Mouse (Mus musculus) ES-CJ7 (cell line): ENCODE data around the gene Mpzl1.

ENCODE experiments used
- DNase-seq: peaks from one replicate; pipeline ENCODE4 v3.0.0; 2011; ENCODE audit warnings: low read depth, low spot score

Gene Mpzl1

GRCm38 (mm10) chr1:165616652-165617051, 17.7 kb downstream of the Mpzl1 start:
- no peak for DNase-seq

- DNase-seq, result no peak
These were observed 19.5 kb downstream of the Mpzl1 start for GRCm38 (mm10) chr1:165614793-165615192.

DNA sequence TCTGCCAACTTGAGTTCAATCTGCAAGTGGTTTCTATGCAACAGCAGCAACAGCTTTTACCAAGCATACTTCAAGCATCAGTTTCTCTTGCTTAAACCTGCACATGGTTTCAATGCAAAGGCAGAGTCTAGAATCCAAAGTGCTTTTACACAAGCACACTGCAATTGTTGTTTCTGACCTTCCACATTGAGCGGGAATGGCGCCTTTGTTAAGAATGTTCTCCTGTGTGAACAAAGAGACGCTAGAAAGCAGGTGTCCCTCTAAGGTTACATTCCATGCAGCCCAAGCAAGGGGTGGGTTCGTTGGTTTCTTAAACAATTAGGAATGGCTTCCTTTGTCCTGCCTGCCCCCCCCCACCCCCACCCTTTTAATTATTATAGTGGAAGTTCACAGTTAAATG, 20.4 kb downstream of the Mpzl1 start:
- DNase-seq, result peak; percentile 43

- DNase-seq, result no peak
These were observed 21.6 kb downstream of the Mpzl1 start for GRCm38 (mm10) chr1:165612714-165613113.

- DNase-seq, result no peak
These were observed 23.9 kb downstream of the Mpzl1 start for GRCm38 (mm10) chr1:165610321-165610999.

DNA sequence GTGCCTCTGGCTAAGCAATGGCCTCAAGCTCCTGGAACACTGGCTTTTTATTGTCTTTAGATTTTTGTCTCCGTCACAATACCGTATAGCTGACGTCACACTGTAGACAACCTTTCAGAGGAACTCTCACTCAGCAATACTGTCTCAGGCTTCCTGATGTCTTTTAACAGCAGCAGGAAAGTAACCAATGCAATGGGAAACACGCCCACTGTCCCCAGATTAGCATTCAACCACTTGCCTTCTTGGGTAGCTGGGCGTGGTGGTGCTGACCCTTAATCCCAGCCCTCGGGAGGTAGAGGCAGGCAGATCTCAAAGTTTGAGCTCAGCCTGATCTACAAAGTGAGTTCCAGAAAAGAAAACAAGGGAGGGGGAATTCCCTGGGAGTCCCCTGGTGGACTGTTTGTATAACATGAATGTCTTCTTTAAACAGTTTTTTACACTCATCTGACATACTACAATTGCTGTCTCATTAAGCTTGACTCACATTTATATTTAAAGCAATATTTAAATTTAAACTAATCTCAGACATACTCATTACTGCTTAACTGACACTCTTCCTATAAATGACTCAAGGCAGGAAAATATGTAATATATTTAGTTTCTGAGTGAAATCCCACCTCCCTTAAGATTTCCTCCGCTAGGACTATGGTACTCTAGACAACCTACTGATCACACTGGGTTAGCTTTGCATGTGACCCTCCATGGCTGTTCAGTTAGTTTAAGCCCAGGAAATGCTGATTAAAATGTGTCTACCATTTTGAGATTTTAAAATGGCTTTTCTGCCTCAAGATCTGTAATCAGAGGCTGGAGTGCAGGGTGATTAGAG, 24.6 kb downstream of the Mpzl1 start:
- peak; percentile 62 for DNase-seq

- DNase-seq, result no peak
These were observed 25.4 kb downstream of the Mpzl1 start for GRCm38 (mm10) chr1:165608904-165609303.

DNA sequence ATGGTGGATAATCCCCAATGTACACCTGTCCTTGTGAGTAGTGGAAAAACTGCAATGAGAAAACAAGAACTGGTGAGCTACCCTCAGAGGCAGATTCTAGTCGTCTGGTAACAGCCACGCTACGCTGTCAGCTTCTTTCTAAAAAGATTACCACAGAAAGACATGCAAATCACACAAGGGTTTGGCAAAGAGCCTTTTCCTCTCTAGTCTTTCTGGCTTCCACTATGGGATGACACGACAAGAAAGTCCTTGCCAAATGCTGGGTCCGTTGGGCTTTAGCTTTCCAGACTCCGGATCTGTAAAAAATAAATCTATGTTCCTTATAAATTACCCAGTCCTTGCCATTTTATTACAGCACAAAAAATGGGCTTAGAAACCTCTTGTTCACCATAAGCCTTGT, 28.6 kb downstream of the Mpzl1 start:
- DNase-seq, result no peak

DNA sequence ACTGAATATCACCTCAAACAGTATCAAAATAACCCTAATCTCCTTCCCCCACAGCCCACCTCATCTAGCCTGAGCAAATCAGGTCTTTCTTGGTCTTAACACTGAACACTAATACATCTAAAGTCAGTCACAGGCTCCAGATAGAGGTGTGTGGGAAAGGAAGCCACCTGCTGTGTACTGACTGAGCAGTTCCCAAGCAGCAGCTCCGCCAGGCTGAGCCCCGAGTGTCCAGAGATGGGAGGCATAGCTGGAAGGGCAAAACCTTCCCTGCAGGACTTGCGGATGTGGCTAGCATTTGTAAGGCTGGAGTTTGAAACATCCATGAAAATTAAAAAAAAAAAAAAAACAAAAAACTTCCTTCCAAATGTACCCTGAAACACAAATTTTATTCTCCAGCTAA, 29.2 kb downstream of the Mpzl1 start:
- DNase-seq, result no peak

- DNase-seq, result no peak
These were observed 30.1 kb downstream of the Mpzl1 start for GRCm38 (mm10) chr1:165604203-165604602.

DNA sequence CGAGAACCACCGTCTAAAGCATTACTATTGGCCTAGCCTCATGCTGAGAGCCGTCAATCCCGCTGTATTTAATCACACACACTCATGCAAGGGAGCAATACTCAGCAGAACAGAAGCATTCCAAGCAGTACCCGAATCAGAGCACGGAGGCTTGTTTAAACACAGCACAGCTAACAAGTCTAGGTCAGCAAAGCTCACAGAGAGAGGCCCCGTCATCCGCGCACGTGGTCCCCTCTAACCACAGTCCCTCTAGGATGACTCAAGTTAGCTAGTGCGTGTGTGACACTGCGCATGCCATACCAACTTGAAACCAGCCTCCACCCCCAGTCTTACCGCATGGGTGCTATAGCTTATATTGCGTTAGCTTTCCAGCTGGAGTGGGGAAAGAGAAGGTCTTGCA, 31.1 kb downstream of the Mpzl1 start:
- no peak for DNase-seq

GRCm38 (mm10) chr1:165601775-165602280, 32.5 kb downstream of the Mpzl1 start:
- peak; percentile 46 for DNase-seq

- DNase-seq, result no peak
These were observed 39.5 kb downstream of the Mpzl1 start for GRCm38 (mm10) chr1:165594699-165595421.

- no peak for DNase-seq
These were observed 41.8 kb downstream of the Mpzl1 start for GRCm38 (mm10) chr1:165592295-165593082.

- DNase-seq, result no peak
These were observed 43.6 kb downstream of the Mpzl1 start for GRCm38 (mm10) chr1:165590760-165591159.

DNA sequence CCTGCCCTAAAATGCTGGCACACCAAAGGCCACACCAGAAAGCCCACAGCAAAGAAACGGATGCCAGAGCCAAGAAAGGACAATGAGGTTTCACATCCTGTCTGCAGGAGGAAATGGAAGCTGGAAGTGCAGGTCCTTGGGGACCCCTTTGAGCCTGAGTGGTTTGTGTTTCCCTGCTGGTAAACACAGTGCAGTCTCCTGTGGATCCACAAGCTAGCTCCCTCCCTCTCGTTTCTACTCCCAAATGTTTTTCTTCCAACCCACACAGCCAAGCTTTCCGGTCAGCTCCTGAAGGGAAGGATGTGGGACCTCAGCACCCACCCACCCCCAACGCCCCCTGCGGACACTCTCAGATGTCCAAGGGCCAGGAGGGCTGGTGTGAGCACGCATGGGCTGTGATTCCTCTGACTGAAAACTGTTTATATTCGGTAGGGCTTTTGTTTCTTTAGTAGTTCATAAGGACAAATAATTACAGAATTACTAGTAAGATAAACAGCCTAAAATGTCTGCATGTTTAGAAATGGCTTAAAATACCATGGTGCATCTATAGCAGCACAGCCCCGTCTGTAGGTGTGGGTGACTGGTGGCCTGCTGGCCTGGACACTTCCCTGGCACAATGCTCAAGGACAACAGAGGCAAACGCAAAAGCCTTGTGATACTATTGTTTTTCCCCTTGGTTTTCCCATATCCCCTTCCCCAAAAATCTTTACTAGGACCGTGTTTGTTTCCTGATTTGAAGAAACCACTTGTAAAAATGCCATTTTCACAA, 44.9 kb downstream of the Mpzl1 start:
- no peak for DNase-seq

- no peak for DNase-seq
These were observed 46.5 kb downstream of the Mpzl1 start for GRCm38 (mm10) chr1:165587845-165588244.

- DNase-seq, result no peak
These were observed 48.0 kb downstream of the Mpzl1 start for GRCm38 (mm10) chr1:165586366-165586765.

- peak; percentile 19 for DNase-seq
These were observed 48.8 kb downstream of the Mpzl1 start for GRCm38 (mm10) chr1:165585389-165586104.
